Mouse (Mus musculus) ZHBTc4 (cell line): ENCODE results near the gene Lrrn4.

Experiments used
- DNase-seq: peaks from one replicate; pipeline ENCODE4 v3.0.0-alpha.2; 2011; ENCODE audit warnings: low read depth, low spot score

The Lrrn4 gene

GRCm38 (mm10) chr2:132871663-132872062 is 9.0 kb downstream of the Lrrn4 start:
- DNase-seq, result no peak

GRCm38 (mm10) chr2:132870286-132870685 is 10.4 kb downstream of the Lrrn4 start:
- no peak for DNase-seq

DNA sequence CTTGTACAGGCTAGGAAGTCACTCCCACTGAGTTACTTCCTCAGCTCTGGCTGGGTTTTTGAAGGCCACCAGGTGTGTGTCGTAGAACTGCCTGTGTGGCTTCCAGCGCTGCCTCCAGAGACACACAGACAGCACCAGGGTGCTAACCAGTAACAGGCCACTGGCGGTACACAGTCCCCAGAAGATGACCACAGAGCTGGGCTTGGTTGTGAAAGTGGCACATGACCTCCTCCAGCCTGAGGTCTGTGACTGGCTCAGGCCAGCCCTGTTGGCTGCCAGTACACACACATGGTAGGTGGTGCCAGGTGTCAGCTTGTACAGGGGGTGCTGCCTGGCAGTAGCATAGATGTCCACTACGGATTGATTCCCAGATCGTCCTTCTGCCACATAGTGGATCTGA is 11.0 kb downstream of the Lrrn4 start:
- no peak for DNase-seq

DNA sequence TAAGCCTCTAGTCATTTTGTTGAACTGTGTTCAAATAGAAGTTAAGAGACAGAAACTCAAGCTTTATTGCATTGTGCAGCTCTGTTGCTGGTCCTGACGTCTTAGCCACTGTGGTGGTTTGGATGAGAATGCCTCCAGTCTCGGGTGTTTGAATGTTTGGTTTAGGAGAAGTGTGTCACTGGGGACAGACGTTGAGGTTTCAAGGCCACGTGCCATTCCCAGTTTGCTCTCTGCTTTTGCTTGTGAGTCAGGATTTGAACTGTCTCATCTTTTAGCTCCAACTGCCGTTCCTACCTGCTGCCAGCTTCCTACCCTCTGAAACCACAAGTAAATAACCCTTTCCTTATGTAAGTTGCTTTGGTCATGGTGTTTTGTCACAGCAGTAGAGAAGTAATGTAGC is 13.2 kb downstream of the Lrrn4 start:
- DNase-seq, result no peak

DNA sequence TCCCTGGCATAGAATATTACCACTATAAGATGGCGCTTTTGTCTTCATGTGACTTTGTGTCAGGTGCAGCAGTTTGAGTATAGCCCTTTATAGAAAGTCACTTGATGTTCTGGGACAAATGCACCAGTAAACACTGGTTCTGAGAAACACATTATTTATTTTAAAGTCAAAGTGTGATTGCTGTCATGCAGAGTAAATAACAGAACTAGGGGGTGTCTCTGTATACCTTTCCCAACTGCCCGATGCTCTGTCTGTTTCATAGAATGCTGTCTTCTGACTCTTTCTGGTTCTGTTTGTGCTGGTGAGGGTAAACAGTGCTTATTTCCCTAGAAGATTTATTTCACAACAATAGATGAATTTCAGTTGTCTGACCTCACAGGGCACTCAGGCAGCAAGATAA is 17.4 kb downstream of the Lrrn4 start:
- no peak for DNase-seq

- no peak for DNase-seq
Measured at GRCm38 (mm10) chr2:132861456-132861855, 19.2 kb downstream of the Lrrn4 start.

- DNase-seq, result no peak
Measured at GRCm38 (mm10) chr2:132860435-132860834, 20.3 kb downstream of the Lrrn4 start.

DNA sequence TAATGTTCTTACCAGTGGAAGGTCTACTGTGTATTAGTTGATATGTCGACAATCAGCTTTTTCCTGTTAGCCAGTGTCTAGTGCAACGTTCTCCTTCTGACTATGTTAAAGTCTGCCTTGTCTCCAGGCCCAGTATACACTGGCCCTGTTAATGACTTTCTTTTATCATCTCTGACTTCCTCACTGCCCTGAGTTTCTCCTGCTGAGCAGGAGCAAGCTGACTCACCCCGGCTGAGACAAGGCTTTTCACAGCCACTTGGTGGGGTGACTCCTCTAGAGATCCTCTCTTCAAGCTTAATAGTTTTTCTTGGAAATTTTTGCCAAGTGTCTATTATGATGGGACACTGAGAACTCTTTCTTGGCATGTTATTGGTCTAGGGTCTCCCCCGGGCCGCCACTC is 24.4 kb downstream of the Lrrn4 start:
- DNase-seq, result no peak

DNA sequence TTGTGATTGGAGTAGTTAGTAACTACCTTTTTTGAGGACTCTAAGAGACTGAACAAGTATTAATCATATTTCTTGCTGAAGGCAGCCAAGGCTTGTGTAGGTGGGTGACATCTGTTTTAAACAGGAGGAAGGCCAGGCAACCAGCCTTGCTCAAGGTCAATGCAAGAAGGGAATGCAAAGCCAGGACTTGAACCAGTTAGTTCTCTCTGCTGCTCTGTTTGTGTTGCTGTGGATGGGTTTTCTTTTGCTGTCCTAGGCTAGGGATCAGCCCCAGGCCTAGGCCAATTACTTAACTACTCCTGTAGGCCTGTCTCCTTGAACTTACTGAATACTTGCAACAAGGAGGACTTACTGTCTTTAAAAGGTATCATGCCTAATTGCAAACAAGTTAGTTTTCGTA is 27.6 kb downstream of the Lrrn4 start:
- DNase-seq, result no peak

DNA sequence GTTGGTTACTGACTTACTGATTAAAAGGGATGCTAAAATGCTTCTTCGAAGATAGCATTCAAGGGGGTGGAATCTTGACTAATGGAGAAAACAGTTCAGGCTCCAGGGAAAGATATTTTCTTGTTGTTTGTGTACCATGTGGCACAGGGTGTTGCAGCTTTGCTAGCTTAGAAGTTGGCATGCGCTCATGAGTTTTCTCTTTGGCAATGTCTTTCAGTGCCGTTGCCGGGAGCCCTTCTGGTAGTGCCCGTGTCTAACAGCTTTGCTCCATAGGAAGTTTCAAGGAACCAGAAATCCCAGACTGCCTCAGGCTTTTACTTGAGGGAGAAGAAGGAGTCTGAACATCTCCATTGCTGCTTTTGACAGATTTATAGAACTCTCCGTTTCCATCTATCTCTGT is 31.6 kb downstream of the Lrrn4 start:
- no peak for DNase-seq

DNA sequence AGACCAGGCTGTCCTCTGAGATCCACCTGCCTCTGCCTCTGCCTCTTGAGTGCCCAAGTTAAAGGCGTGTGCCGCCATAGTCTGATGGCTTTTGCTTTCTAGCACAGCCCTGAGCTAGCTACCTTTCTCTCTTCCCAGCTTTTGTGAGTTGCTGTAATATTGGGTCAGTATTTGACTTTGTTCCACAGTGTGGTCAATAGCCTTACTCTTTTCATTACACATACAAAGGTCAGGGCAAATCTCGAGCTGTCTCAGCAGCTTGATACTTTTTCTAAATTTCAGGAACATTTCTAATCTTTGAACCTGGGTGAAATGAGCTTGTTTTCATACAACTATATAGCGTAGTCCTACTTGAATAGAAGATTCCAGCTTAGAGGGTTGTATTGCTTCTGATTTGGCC is 32.3 kb downstream of the Lrrn4 start:
- no peak for DNase-seq

DNA sequence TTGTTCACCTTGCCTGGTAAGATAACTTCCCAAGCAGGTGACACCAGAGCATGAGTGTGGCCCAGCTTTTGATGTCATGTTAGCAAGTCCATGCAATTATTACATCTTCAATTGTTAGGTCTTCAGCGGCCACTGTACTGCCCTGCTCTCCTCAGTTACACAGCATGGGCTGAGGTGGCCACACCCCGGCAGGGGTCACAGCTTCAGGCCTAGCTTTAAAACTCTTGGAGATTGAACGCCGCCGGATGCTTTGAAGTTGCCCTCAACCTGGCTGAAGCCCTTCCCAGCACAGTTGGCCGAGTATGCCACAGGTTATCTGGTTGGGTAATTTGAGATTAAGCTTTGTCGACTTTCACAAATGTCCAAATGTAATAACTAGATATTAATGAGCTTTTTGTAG is 33.1 kb downstream of the Lrrn4 start:
- peak; percentile 42 for DNase-seq

GRCm38 (mm10) chr2:132846407-132847358 is 34.0 kb downstream of the Lrrn4 start, which contains the start of gene Crls1:
TSS of gene Crls1 (plus strand) at chr2:132846666.
- peak; percentile 98 for DNase-seq

- DNase-seq, result no peak
Measured at GRCm38 (mm10) chr2:132841071-132841470, 39.6 kb downstream of the Lrrn4 start.
